Mouse (Mus musculus): Measurements from ENCODE around the gene Proser1. TPM values are rescaled to one million over a fixed set of nuclear protein-coding genes. Genes with fewer than 3 reads are reported as not detected.

The Proser1 gene
- polyA plus RNA-seq (2014; fragmentation: Illumina TruSeq; extraction: RNeasy Lipid Tissue Mini Kit (QIAGEN cat#74804); ENCODE audit: low read depth, low replicate concordance): 10.3 TPM

DNA sequence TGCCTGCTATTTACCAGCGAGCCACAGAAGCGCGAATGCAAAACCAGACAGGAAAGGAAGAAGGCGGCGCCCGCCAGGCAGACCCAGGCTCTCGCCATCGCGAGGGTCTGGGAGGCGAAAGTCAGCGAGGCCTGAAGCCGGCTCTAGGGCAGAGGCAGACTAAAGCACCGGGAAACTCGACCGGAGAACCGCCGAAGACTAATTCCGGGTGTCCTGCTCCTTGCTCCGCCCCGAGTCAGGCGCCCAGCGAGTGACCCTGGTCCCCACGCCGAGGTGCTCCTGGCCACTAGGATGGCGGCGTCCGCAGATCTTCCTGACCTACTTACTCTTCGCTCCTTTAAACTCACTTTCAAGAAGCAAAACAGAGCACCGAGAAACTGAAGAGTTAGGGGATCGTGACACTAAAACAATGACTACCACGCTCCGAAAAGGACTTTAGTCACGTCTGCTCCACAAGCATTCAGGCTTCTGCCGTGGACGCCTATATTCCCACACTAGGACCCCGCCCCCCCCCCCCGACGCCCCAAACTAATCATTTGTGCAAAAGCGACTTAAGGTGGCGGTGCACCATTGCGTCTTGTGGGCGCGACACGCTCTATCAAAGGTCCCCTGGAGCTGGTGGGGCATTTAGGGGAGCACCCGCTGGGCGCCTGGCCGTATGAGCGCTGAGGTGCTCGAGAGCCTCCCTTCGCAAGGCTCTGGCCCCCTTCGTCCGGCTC is at the start of gene Proser1, which contains the start of gene Nhlrc3:
Gene Proser1 (plus strand): TSS at position 621 of the 719 bp plus-strand sequence.
Gene Nhlrc3 (minus strand): TSS at position 287 of the 719 bp plus-strand sequence.

DNA sequence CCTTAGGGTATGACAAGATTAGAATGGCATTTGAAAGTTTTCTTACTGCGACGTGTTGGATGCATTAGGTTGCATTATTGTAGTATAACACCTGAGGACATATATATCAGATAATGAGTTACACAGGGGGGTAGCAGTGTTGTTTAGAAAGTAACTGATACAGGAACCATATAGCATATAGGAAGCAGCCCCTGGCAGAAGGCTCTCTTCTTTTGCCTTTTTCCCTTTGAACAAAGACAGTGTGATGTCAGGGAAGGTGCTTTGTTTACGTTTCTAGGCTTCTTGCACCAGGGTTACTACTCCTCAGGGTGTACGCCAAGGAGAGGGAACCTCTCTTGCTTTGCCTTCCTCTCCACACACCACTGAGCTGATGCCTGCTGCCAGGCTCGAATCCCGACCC is 24.9 kb downstream of the Proser1 start, which contains the start of gene Stoml3:
Gene Stoml3 (plus strand): TSS at position 301 of the 400 bp plus-strand sequence.

Other genes with a start within 250 kb of the Proser1 start
- 12.2 TPM for gene Nhlrc3, start 334 bp upstream of the Proser1 start, polyA plus RNA-seq (2014; fragmentation: Illumina TruSeq; extraction: RNeasy Lipid Tissue Mini Kit (QIAGEN cat#74804); ENCODE audit: low read depth, low replicate concordance)
- not detected for gene Stoml3, start 25.0 kb downstream of the Proser1 start, polyA plus RNA-seq (2014; fragmentation: Illumina TruSeq; extraction: RNeasy Lipid Tissue Mini Kit (QIAGEN cat#74804); ENCODE audit: low read depth, low replicate concordance)
- 2.6 TPM for gene Frem2, start 193.7 kb downstream of the Proser1 start, polyA plus RNA-seq (2014; fragmentation: Illumina TruSeq; extraction: RNeasy Lipid Tissue Mini Kit (QIAGEN cat#74804); ENCODE audit: low read depth, low replicate concordance)